Mouse (Mus musculus): ENCODE results near the gene Gm44503. TPM values are rescaled to one million over a fixed set of nuclear protein-coding genes. Genes with fewer than 3 reads are reported as not detected.

The Gm44503 gene
- polyA plus RNA-seq, 1 experiment, result not detected

DNA sequence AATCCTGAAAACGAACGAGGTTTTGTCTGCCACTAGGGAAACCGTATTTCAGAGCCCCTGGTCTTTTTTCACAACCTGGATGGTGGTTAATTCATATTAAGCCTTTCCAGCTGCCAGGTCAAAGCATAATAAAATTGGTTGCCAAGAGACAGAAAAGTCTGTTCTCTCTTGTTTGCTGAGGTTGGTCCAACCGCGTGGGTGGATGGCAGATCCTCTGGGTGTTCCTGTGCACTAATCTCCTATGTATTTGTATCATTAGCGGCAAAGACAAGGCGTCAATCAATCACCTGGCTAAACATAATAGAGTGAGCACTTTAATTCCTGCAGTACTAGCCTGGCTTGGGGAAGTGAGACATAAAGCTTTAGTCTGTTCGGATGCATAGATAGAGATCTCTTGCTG is 92.0 kb downstream of the Gm44503 start:
- no peak for TF ChIP-seq POLR2A (IDR thresholded peaks at IDR 0.05; ENCODE audit: low read depth, low read length)
- no peak for TF ChIP-seq CTCF (IDR thresholded peaks at IDR 0.05; ENCODE audit: extremely low read depth, insufficient read length, insufficient replicate concordance, low read depth, low read length)
- Histone ChIP-seq H3K27ac (ENCODE audit: insufficient read depth, low read depth, low read length) (no peak overlapping the region), H3K4me3 (ENCODE audit: low read depth, low read length) (no peak overlapping the region), H3K27me3 (ENCODE audit: control insufficient read depth, insufficient read depth, low read length) (no peaks in the 10 kb centered on the region), H3K4me1 (ENCODE audit: control insufficient read depth, insufficient read depth, insufficient read length, low read length) (peaks cover 2% of the 10 kb centered on the region; the same call in 1 of the 2 replicates), H3K36me3 (ENCODE audit: control insufficient read depth, insufficient read depth, low read length) (no peaks in the 10 kb centered on the region)
- WGBS, result 26% methylated on average over 8 of the region's 8 CpGs

- H3K27ac ChIP-seq (ENCODE audit: insufficient read depth, low read depth, low read length), result peak overlapping the region; percentile 11
- no peaks in the 10 kb centered on the region for H3K36me3 ChIP-seq (ENCODE audit: control insufficient read depth, insufficient read depth, low read length)
- WGBS, result 33% methylated on average over 10 of the region's 10 CpGs
- peaks cover 5% of the 10 kb centered on the region for H3K4me1 ChIP-seq (ENCODE audit: control insufficient read depth, insufficient read depth, insufficient read length, low read length)
- H3K27me3 ChIP-seq (ENCODE audit: control insufficient read depth, insufficient read depth, low read length), result no peaks in the 10 kb centered on the region
- H3K4me3 ChIP-seq (ENCODE audit: low read depth, low read length), result no peak overlapping the region
- TF ChIP-seq POLR2A (IDR thresholded peaks at IDR 0.05; ENCODE audit: low read depth, low read length) (no peak), CTCF (IDR thresholded peaks at IDR 0.05; ENCODE audit: extremely low read depth, insufficient read length, insufficient replicate concordance, low read depth, low read length) (no peak)
These were observed 96.8 kb downstream of the Gm44503 start for GRCm38 (mm10) chr9:73055441-73055911.

DNA sequence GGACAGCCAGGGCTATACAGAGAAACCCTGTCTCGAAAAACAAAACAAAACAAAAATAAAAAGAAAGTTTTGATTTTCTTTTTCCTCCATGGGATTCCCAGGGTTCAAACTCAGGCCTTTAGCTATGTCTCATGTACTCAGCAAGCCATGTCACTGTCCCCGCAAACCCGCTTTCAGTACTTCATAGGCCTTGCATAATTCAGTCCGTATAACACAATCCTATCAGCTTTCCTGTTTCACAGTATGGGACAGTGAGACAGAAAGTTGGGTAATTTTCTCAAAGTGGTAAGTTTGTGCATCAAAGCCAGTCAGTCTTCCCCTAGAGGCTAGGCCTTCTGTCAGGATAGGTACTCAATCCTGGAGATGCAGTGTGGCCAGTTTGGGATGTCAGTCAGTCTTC is 100.6 kb downstream of the Gm44503 start:
- Histone ChIP-seq H3K27ac (ENCODE audit: insufficient read depth, low read depth, low read length) (no peak overlapping the region), H3K4me1 (ENCODE audit: control insufficient read depth, insufficient read depth, insufficient read length, low read length) (peaks cover 5% of the 10 kb centered on the region), H3K4me3 (ENCODE audit: low read depth, low read length) (no peak overlapping the region), H3K27me3 (ENCODE audit: control insufficient read depth, insufficient read depth, low read length) (no peaks in the 10 kb centered on the region), H3K36me3 (ENCODE audit: control insufficient read depth, insufficient read depth, low read length) (no peaks in the 10 kb centered on the region)
- WGBS, result 98% methylated on average over 4 of the region's 4 CpGs
- no peak for TF ChIP-seq POLR2A (IDR thresholded peaks at IDR 0.05; ENCODE audit: low read depth, low read length)
- TF ChIP-seq CTCF (IDR thresholded peaks at IDR 0.05; ENCODE audit: extremely low read depth, insufficient read length, insufficient replicate concordance, low read depth, low read length), result no peak

DNA sequence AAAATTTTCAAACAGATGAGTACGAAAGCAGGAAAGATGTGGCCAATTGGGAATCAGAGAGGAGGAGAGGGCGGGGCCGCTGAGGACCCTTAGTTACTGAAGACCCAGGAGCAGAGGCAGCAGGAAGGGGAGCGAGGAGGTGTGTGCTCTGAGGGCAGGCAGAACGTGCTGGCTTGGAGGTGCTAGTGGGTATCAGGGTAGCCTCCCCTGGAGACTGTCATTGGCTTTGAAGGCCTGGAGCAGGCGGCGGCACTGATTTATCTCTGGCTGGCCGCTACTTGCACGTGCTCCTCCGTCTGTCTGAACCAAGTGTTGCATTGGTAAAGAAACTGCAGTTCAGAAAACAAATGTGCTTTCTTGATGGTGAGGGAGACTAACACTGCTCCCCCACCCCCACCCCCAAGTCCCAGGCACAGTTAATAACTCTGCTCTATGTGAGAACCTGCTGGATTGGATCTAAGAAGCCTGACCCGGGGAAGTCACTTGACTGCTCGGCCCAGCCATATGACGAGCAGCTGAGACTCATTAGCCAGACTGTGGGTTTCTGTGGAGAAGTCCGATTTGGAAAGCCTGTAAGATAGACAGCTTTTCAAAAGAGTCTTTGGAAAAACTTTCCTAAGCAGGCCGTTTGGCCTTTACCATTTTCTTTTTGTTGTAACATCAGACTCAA is 105.1 kb downstream of the Gm44503 start:
- H3K36me3 ChIP-seq (ENCODE audit: control insufficient read depth, insufficient read depth, low read length), result no peaks in the 10 kb centered on the region
- 76% methylated on average over 15 of the region's 15 CpGs for WGBS
- H3K4me1 ChIP-seq (ENCODE audit: control insufficient read depth, insufficient read depth, insufficient read length, low read length), result peaks cover 7% of the 10 kb centered on the region
- H3K27ac ChIP-seq (ENCODE audit: insufficient read depth, low read depth, low read length), result no peak overlapping the region
- H3K4me3 ChIP-seq (ENCODE audit: low read depth, low read length), result no peak overlapping the region
- TF ChIP-seq POLR2A (IDR thresholded peaks at IDR 0.05; ENCODE audit: low read depth, low read length) (no peak), CTCF (IDR thresholded peaks at IDR 0.05; ENCODE audit: extremely low read depth, insufficient read length, insufficient replicate concordance, low read depth, low read length) (no peak)
- no peaks in the 10 kb centered on the region for H3K27me3 ChIP-seq (ENCODE audit: control insufficient read depth, insufficient read depth, low read length)

Other genes with a start within 250 kb of the Gm44503 start
- 0.01 and 0.04 TPM in 2 replicates for gene Prtg, start 152.0 kb upstream of the Gm44503 start, polyA plus RNA-seq (2012; rRNA removed)
- 0.05 and 0.09 TPM in 2 replicates for gene Pygo1, start 33.2 kb upstream of the Gm44503 start, polyA plus RNA-seq (2012; rRNA removed)
- 0.06 and 0.08 TPM in 2 replicates for gene Dyx1c1, start 67 bp upstream of the Gm44503 start, polyA plus RNA-seq (2012; rRNA removed)
- gene Ccpg1os, start 26.5 kb downstream of the Gm44503 start, polyA plus RNA-seq (2012; rRNA removed), result 0.67 and 2.7 TPM in 2 replicates
- 2.4 and 3.1 TPM in 2 replicates for gene Ccpg1, start 26.6 kb downstream of the Gm44503 start, polyA plus RNA-seq (2012; rRNA removed)
- 3.7 and 5.0 TPM in 2 replicates for gene Pigb, start 81.5 kb downstream of the Gm44503 start, polyA plus RNA-seq (2012; rRNA removed)
- gene Rab27a, start 86.0 kb downstream of the Gm44503 start, polyA plus RNA-seq (2012; rRNA removed), result 6.5 and 6.9 TPM in 2 replicates
- 0.18 and 0.88 TPM in 2 replicates for gene Khdc3, start 143.0 kb downstream of the Gm44503 start, polyA plus RNA-seq (2012; rRNA removed)
- gene Gm20509, start 143.6 kb downstream of the Gm44503 start, polyA plus RNA-seq (2012; rRNA removed), result not detected in 2 replicates
- 1.9 and 3.6 TPM in 2 replicates for gene Rsl24d1, start 154.6 kb downstream of the Gm44503 start, polyA plus RNA-seq (2012; rRNA removed)

Data from small intestine, adult 2 months (tissue).